Mouse (Mus musculus): ENCODE results near the gene Creb3l1. TPM values are rescaled to one million over a fixed set of nuclear protein-coding genes. Genes with fewer than 3 reads are reported as not detected.

The Creb3l1 gene
- polyA plus RNA-seq (2012; rRNA removed) = 2.1 and 3.1 TPM in 2 replicates

DNA sequence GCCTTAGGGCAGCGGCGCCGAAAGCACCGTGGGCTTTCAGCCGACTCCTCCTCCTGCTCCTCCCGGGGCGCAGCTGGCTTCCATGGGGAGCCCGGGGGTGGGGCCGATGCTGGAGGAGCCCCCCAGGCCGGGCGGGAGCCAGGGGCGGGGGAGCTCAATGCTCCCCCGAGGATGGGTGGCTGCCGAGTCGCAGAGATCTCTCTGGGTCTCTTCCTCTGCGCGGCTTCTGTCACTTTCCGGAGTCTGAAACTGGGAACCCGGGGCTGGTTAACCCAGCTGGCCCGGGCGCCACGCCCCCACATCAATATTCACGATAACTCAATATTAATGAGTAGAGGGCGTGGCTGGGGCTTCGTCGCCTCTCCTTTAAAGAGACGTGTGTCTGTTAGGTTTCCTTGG is at the start of gene Creb3l1:
TSS of gene Creb3l1 (minus strand) at position 229 of the 399 bp plus-strand sequence.

GRCm38 (mm10) chr2:91975581-91976541 is 48.4 kb downstream of the Creb3l1 start, which contains the start of gene Dgkz:
Gene Dgkz (minus strand): TSS chr2:91975864.

DNA sequence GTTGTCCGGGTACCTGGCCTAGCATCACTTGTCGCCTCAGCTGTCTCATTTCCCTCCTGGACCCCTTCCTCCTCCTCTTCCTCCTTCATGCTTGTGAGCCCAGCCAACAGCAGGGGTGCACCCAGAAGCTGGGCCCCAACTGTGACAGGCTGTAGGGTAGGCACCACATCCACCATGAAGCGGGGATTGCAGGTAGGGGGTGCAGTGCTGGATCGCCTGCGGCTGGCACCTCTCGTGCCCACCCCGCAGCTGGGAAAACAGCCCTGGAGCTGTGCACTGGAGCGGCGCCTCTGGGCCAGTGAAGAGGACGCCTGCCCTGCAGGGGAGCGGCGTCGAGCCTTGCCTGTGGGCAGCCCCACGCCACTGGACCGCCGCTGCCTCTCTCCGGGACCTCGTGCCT is 78.8 kb downstream of the Creb3l1 start, which contains the start of gene Gm9821:
TSS of gene Gm9821 (plus strand) at position 221 of the 400 bp plus-strand sequence.

Other genes starting within 250 kb of the Creb3l1 start
- gene Chrm4, start 97.3 kb downstream of the Creb3l1 start, polyA plus RNA-seq (2012; rRNA removed) = 0.88 and 1.6 TPM in 2 replicates
- gene Mdk, start 92.2 kb downstream of the Creb3l1 start, polyA plus RNA-seq (2012; rRNA removed) = 930 and 1,149 TPM in 2 replicates
- not detected in 2 replicates for gene Gm9821, start 78.8 kb downstream of the Creb3l1 start, polyA plus RNA-seq (2012; rRNA removed)
- 68.8 and 78.2 TPM in 2 replicates for gene Dgkz, start 48.6 kb downstream of the Creb3l1 start, polyA plus RNA-seq (2012; rRNA removed)
- 43.1 and 88.8 TPM in 2 replicates for gene Phf21a, start 68.6 kb upstream of the Creb3l1 start, polyA plus RNA-seq (2012; rRNA removed)